Mouse (Mus musculus) MEL (cell line): ENCODE measurements around the gene Ttf2.

Experiments
- BHLHE40 ChIP-seq: IDR thresholded peaks from 2 replicates; pipeline ENCODE4 v1.6.1; 2012; ENCODE audit warnings: low read depth, mild to moderate bottlenecking, inconsistent platforms, low read length, improper control_type of control experiment, borderline replicate concordance
- CHD2 ChIP-seq: IDR thresholded peaks from 2 replicates; pipeline ENCODE4 v1.6.1; 2011; ENCODE audit warnings: low read length, improper control_type of control experiment
- CTCF ChIP-seq, 3 experiments: IDR thresholded peaks in 2 of 3; conservative IDR thresholded peaks in 1 of 3; 2 replicates each; pipeline ENCODE4 v1.5.1; 2011 to 2012; ENCODE audit warnings: low read length in 3 of 3, low read depth in 2 of 3, mild to moderate bottlenecking in 2 of 3, improper control_type of control experiment in 1 of 3, inconsistent platforms in 1 of 3, mixed read lengths in 1 of 3, moderate library complexity in 1 of 3; ENCODE audit not compliant: control insufficient read depth in 1 of 3, insufficient read depth in 1 of 3, poor library complexity in 1 of 3, severe bottlenecking in 1 of 3
- GABPA ChIP-seq: IDR thresholded peaks from 2 replicates; pipeline ENCODE4 v1.6.1; 2012; ENCODE audit warnings: low read depth, mild to moderate bottlenecking, inconsistent platforms, low read length, improper control_type of control experiment, moderate library complexity
- KAT2A ChIP-seq: conservative IDR thresholded peaks from 2 replicates; pipeline ENCODE4 v1.6.1; 2012; ENCODE audit warnings: low read depth, low read length, improper control_type of control experiment, inconsistent platforms
- MAX ChIP-seq: IDR thresholded peaks from 2 replicates; pipeline ENCODE4 v1.6.1; 2011; ENCODE audit warnings: low read length, improper control_type of control experiment
- MAZ ChIP-seq: IDR thresholded peaks from 2 replicates; pipeline ENCODE4 v1.6.1; 2012; ENCODE audit warnings: low read depth, mild to moderate bottlenecking, inconsistent platforms, low read length, improper control_type of control experiment
- NELFE ChIP-seq: IDR thresholded peaks from 2 replicates; pipeline ENCODE4 v1.6.1; 2011; ENCODE audit warnings: low read depth, low read length, improper control_type of control experiment
- POLR2A ChIP-seq, 2 experiments: IDR thresholded peaks; 2 replicates each; pipeline ENCODE4 v1.6.1; 2011 to 2012; ENCODE audit warnings: low read length in 2 of 2, mild to moderate bottlenecking in 2 of 2, control low read depth in 1 of 2, improper control_type of control experiment in 1 of 2, low read depth in 1 of 2, moderate library complexity in 1 of 2; ENCODE audit not compliant: control insufficient read depth in 1 of 2, insufficient read depth in 1 of 2, poor library complexity in 1 of 2
- TAL1 ChIP-seq: IDR thresholded peaks from 2 replicates; pipeline ENCODE4 v1.6.1; 2012; ENCODE audit warnings: mild to moderate bottlenecking, inconsistent platforms, low read length, moderate library complexity, mixed read lengths
- TBP ChIP-seq: IDR thresholded peaks from 2 replicates; pipeline ENCODE4 v1.8.0; 2011; ENCODE audit warnings: low read depth, low read length, improper control_type of control experiment
- ZKSCAN1 ChIP-seq: IDR thresholded peaks from 2 replicates; pipeline ENCODE4 v1.6.1; 2012; ENCODE audit warnings: low read depth, mild to moderate bottlenecking, inconsistent platforms, low read length, improper control_type of control experiment, moderate library complexity

DNA sequence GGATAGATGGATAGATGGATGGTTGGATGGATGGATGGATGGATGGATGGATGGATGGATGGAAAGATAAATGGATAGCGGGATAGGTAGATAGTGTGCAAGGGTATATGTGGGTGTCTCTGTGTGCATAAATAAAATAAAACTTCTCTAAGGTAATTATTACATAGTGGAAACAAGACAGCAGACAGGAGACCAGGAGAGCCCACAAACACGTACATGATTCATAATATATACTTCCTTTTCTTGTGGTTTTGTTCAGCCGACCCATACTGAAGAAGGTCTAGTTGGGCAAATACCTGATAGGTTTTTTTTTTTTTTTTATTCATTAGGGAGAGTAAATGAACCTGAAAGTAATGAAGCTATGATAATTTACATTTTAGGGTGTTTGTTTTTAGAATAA, 44.1 kb upstream of the Ttf2 start:
- TF ChIP-seq POLR2A (IDR thresholded peaks at IDR 0.05; ENCODE audit: control insufficient read depth in 1 of 2, insufficient read depth in 1 of 2, low read depth in 1 of 2, low read length in 2 of 2, poor library complexity in 1 of 2) (no peak), KAT2A (no peak), ZKSCAN1 (no peak), CTCF (IDR thresholded peaks at IDR 0.05 in 2 of 3, conservative IDR thresholded peaks at IDR 0.05 in 1 of 3; ENCODE audit: control insufficient read depth in 1 of 3, insufficient read depth in 1 of 3, low read depth in 2 of 3, low read length in 3 of 3, poor library complexity in 1 of 3, severe bottlenecking in 1 of 3) (no peak), BHLHE40 (no peak), MAX (no peak), CHD2 (no peak), TBP (no peak), GABPA (no peak), MAZ (no peak), TAL1 (no peak), NELFE (no peak)
